Mouse (Mus musculus): Measurements from ENCODE around the gene Ttll4. TPM values are rescaled to one million over a fixed set of nuclear protein-coding genes. Genes with fewer than 3 reads are reported as not detected.

The Ttll4 gene
- total and polyA plus RNA-seq, 2 experiments from 2014 or later: 3.5 to 22.9 TPM

DNA sequence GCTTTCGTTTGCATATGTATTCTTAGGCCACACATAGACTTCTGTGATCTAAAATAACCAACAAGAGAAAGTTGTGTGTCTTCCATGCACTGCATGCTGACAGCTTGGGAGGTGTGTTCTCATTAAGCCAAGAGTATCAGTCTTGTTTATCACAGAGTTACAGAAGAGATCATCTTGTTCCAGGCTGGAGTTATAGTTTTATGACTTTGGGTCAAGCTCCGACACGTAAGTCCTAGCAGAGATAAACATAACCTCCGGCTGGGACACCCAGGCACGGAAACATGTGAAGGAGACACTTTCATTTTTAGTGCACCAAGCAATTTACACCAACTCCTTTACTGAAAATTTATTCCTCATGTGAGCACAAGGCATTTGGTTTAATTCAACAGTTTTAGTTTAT is 64.6 kb downstream of the Ttll4 start:
- H3K9ac ChIP-seq (replicated peaks; ENCODE audit: low read depth, low read length): no peak overlapping the region
- H3K4me1 ChIP-seq (ENCODE audit: control insufficient read depth, insufficient read depth): no peaks in the 10 kb centered on the region
- WGBS: 51% methylated on average over 5 of the region's 5 CpGs
- no peak overlapping the region for H3K4me2 ChIP-seq (ENCODE audit: low read depth, low read length)
- H3K9me3 ChIP-seq (replicated peaks; ENCODE audit: control insufficient read depth, low read length): no peaks in the 10 kb centered on the region
- DNase-seq (ENCODE audit: low spot score) (no peak), ATAC-seq (ENCODE audit: insufficient read depth, low read depth) (no peak)
- H3K4me3 ChIP-seq (ENCODE audit: low read depth, low read length): no peak overlapping the region
- H3K27ac ChIP-seq (ENCODE audit: low read depth): no peak overlapping the region
- TF ChIP-seq CTCF (IDR thresholded peaks at IDR 0.05; ENCODE audit: low read depth) (no peak), EP300 (IDR thresholded peaks at IDR 0.05; ENCODE audit: low read depth) (no peak)
- H3K27me3 ChIP-seq (ENCODE audit: control insufficient read depth, insufficient read depth, low read length): no peaks in the 10 kb centered on the region
- no peaks in the 10 kb centered on the region for H3K36me3 ChIP-seq (replicated peaks; ENCODE audit: control insufficient read depth, insufficient read depth, low read length)

DNA sequence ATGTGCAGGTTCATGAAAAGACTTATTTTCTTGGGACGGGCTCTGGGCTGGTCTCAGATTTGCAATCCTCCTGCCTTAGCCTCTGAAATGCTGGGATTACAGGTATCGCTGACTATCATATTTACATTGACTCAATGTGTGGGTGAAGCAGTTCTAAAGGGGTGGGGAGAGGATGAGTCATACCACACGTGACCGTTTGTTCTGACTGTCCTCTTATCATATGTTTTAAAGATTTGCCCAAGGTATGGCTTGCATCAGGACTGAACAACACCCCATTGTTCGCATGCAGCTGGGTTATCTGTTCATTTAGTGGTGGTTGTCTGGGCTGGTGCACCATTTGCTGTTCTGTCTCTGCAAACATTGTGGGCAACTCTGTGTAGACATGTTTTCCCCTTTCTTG is 65.1 kb downstream of the Ttll4 start:
- Histone ChIP-seq H3K36me3 (replicated peaks; ENCODE audit: control insufficient read depth, insufficient read depth, low read length) (no peaks in the 10 kb centered on the region), H3K9ac (replicated peaks; ENCODE audit: low read depth, low read length) (no peak overlapping the region), H3K4me1 (ENCODE audit: control insufficient read depth, insufficient read depth) (no peaks in the 10 kb centered on the region), H3K27me3 (ENCODE audit: control insufficient read depth, insufficient read depth, low read length) (no peaks in the 10 kb centered on the region), H3K27ac (ENCODE audit: low read depth) (no peak overlapping the region), H3K4me2 (ENCODE audit: low read depth, low read length) (no peak overlapping the region), H3K9me3 (replicated peaks; ENCODE audit: control insufficient read depth, low read length) (no peaks in the 10 kb centered on the region), H3K4me3 (ENCODE audit: low read depth, low read length) (no peak overlapping the region)
- no peak for DNase-seq (ENCODE audit: low spot score)
- TF ChIP-seq EP300 (IDR thresholded peaks at IDR 0.05; ENCODE audit: low read depth): no peak
- no peak for TF ChIP-seq CTCF (IDR thresholded peaks at IDR 0.05; ENCODE audit: low read depth)
- no peak for ATAC-seq (ENCODE audit: insufficient read depth, low read depth)
- WGBS: 49% methylated on average over 5 of the region's 5 CpGs

DNA sequence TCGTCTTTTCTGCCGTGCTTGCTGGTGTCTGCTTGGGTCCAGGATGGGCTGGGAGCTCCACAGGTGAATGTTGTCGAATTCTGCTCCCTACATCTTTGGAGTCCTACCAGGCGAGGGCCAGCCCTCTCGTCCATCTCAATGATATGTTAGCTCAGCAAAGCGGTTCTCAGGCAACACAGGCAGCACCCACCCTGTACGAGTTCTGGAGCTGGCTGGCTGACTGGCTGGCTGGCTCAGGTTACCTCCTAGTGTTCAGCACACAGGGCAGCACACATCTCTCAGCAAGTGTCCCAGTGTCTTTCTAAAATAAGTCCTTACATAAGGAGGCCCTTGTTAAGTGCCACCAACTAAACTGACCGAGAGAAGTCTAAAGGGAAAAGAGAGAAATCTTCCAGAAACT is 66.9 kb downstream of the Ttll4 start:
- no peaks in the 10 kb centered on the region for H3K9me3 ChIP-seq (replicated peaks; ENCODE audit: control insufficient read depth, low read length)
- no peak for ATAC-seq (ENCODE audit: insufficient read depth, low read depth)
- H3K4me2 ChIP-seq (ENCODE audit: low read depth, low read length): no peak overlapping the region
- WGBS: 71% methylated on average over 8 of the region's 8 CpGs
- no peaks in the 10 kb centered on the region for H3K36me3 ChIP-seq (replicated peaks; ENCODE audit: control insufficient read depth, insufficient read depth, low read length)
- no peak for DNase-seq (ENCODE audit: low spot score)
- no peak overlapping the region for H3K27ac ChIP-seq (ENCODE audit: low read depth)
- H3K27me3 ChIP-seq (ENCODE audit: control insufficient read depth, insufficient read depth, low read length): no peaks in the 10 kb centered on the region
- no peak for TF ChIP-seq CTCF (IDR thresholded peaks at IDR 0.05; ENCODE audit: low read depth)
- TF ChIP-seq EP300 (IDR thresholded peaks at IDR 0.05; ENCODE audit: low read depth): no peak
- no peak overlapping the region for H3K9ac ChIP-seq (replicated peaks; ENCODE audit: low read depth, low read length)
- no peaks in the 10 kb centered on the region for H3K4me1 ChIP-seq (ENCODE audit: control insufficient read depth, insufficient read depth)
- no peak overlapping the region for H3K4me3 ChIP-seq (ENCODE audit: low read depth, low read length)

DNA sequence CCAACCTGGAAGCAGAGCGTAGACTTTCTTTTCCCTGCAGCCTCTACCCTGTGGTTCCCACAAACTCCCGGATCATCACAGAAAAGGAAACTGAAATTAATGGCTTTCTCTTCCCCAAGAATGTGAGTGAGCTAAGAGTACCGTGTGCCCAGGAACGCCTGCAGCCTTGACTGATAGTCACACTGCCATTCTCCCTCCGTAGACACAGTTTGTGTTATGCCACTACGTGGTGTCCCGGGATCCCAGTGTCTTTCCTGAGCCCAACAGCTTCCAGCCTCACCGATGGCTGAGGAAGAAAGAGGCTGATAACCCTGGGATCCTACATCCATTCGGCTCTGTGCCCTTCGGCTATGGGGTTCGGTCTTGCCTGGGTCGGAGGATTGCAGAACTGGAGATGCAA is 75.4 kb downstream of the Ttll4 start:
- 84% methylated on average over 12 of the region's 12 CpGs for WGBS
- no peak for ATAC-seq (ENCODE audit: insufficient read depth, low read depth)
- no peaks in the 10 kb centered on the region for H3K4me1 ChIP-seq (ENCODE audit: control insufficient read depth, insufficient read depth)

DNA sequence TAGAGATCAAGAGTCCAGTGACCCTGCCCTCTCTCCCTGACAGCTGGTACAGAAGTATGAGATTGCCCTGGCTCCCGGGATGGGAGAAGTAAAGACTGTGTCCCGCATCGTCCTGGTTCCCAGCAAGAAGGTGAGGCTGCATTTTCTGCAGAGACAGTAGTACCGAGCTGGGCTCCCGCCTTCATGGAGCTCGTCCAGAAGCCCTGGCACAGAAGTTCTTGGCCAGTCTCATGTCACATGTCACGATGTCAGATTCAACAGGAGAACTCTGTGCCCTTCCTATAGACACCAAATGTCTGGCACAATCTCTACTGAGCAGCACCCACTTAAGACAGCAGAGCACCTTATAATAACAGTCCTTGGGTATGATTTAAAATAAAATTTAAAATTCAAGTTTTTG is 76.0 kb downstream of the Ttll4 start:
- WGBS: 57% methylated on average over 7 of the region's 7 CpGs

More for the DNA sequence above, 75.4 kb downstream of the Ttll4 start:
- no peak overlapping the region for H3K4me3 ChIP-seq (ENCODE audit: low read depth, low read length)
- no peak overlapping the region for H3K9ac ChIP-seq (replicated peaks; ENCODE audit: low read depth, low read length)
- TF ChIP-seq CTCF (IDR thresholded peaks at IDR 0.05; ENCODE audit: low read depth): no peak
- no peak for TF ChIP-seq EP300 (IDR thresholded peaks at IDR 0.05; ENCODE audit: low read depth)
- DNase-seq (ENCODE audit: low spot score): no peak
- no peaks in the 10 kb centered on the region for H3K9me3 ChIP-seq (replicated peaks; ENCODE audit: control insufficient read depth, low read length)
- no peak overlapping the region for H3K27ac ChIP-seq (ENCODE audit: low read depth)
- H3K4me2 ChIP-seq (ENCODE audit: low read depth, low read length): no peak overlapping the region
- no peaks in the 10 kb centered on the region for H3K36me3 ChIP-seq (replicated peaks; ENCODE audit: control insufficient read depth, insufficient read depth, low read length)
- H3K27me3 ChIP-seq (ENCODE audit: control insufficient read depth, insufficient read depth, low read length): no peaks in the 10 kb centered on the region

DNA sequence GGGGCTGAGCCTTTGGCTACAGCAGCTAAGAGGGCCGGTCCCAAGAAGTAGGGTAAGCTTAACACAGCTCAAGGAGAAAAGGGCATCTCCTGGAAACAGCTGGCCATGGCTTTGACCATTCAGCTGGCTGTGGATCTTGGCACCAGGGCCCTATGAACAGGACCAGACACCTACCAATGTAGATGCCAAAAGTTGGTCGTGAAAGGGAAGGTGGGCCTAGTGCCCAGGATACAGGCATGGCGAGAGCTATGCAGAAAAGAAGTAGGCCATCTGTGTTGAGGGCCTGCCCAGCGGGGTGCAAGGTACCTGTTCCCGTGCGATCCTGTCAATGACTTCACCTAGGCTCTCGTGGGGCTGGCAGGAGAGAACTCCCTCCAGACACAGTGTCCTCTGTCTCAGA is 79.3 kb downstream of the Ttll4 start:
- TF ChIP-seq CTCF (IDR thresholded peaks at IDR 0.05; ENCODE audit: low read depth): no peak
- no peak for TF ChIP-seq EP300 (IDR thresholded peaks at IDR 0.05; ENCODE audit: low read depth)
- Histone ChIP-seq H3K4me3 (ENCODE audit: low read depth, low read length) (no peak overlapping the region), H3K36me3 (replicated peaks; ENCODE audit: control insufficient read depth, insufficient read depth, low read length) (no peaks in the 10 kb centered on the region), H3K27ac (ENCODE audit: low read depth) (no peak overlapping the region), H3K9ac (replicated peaks; ENCODE audit: low read depth, low read length) (no peak overlapping the region), H3K4me1 (ENCODE audit: control insufficient read depth, insufficient read depth) (no peaks in the 10 kb centered on the region), H3K9me3 (replicated peaks; ENCODE audit: control insufficient read depth, low read length) (no peaks in the 10 kb centered on the region), H3K27me3 (ENCODE audit: control insufficient read depth, insufficient read depth, low read length) (no peaks in the 10 kb centered on the region), H3K4me2 (ENCODE audit: low read depth, low read length) (no peak overlapping the region)
- 74% methylated on average over 7 of the region's 7 CpGs for WGBS
- DNase-seq (ENCODE audit: low spot score) (no peak), ATAC-seq (ENCODE audit: insufficient read depth, low read depth) (no peak)

More for the DNA sequence above, 76.0 kb downstream of the Ttll4 start:
- ATAC-seq (ENCODE audit: insufficient read depth, low read depth) (peak; percentile 24; the same call in 1 of the 2 replicates), DNase-seq (ENCODE audit: low spot score) (no peak)
- H3K4me2 ChIP-seq (ENCODE audit: low read depth, low read length): no peak overlapping the region
- no peak overlapping the region for H3K9ac ChIP-seq (replicated peaks; ENCODE audit: low read depth, low read length)
- H3K27me3 ChIP-seq (ENCODE audit: control insufficient read depth, insufficient read depth, low read length): no peaks in the 10 kb centered on the region
- H3K27ac ChIP-seq (ENCODE audit: low read depth): no peak overlapping the region
- TF ChIP-seq CTCF (IDR thresholded peaks at IDR 0.05; ENCODE audit: low read depth) (no peak), EP300 (IDR thresholded peaks at IDR 0.05; ENCODE audit: low read depth) (no peak)
- no peaks in the 10 kb centered on the region for H3K9me3 ChIP-seq (replicated peaks; ENCODE audit: control insufficient read depth, low read length)
- no peak overlapping the region for H3K4me3 ChIP-seq (ENCODE audit: low read depth, low read length)
- H3K4me1 ChIP-seq (ENCODE audit: control insufficient read depth, insufficient read depth): no peaks in the 10 kb centered on the region
- no peaks in the 10 kb centered on the region for H3K36me3 ChIP-seq (replicated peaks; ENCODE audit: control insufficient read depth, insufficient read depth, low read length)

Data from heart, postnatal 0 days (tissue).